Mouse (Mus musculus) right cerebral cortex, postnatal 14 days (tissue): ENCODE results near the gene Impdh1.
"Not testable (repeated sequence)": the region's sequence is repeated elsewhere in the genome, so short reads cannot be mapped to it uniquely, and the experiment has no call there.

Experiments used
- DNase-seq: peaks from one replicate; pipeline ENCODE4 v3.0.0; 2022

Gene Impdh1

GRCm38 (mm10) chr6:29178888-29179658, 37.1 kb downstream of the Impdh1 start, which contains the start of gene Prrt4:
Gene Prrt4, minus strand, starts transcription at chr6:29179584.
- peak; percentile 66 for DNase-seq

GRCm38 (mm10) chr6:29177901-29178879, 38.0 kb downstream of the Impdh1 start:
- no peak for DNase-seq

GRCm38 (mm10) chr6:29175113-29175512, 41.1 kb downstream of the Impdh1 start:
- DNase-seq, result no peak

- DNase-seq, result no peak
Measured at GRCm38 (mm10) chr6:29174368-29174767, 41.8 kb downstream of the Impdh1 start.

- DNase-seq, result peak; percentile 79
Measured at GRCm38 (mm10) chr6:29170952-29171388, 45.2 kb downstream of the Impdh1 start.

- DNase-seq, result no peak
Measured at GRCm38 (mm10) chr6:29170063-29170921, 45.9 kb downstream of the Impdh1 start.

GRCm38 (mm10) chr6:29169675-29170062, 46.5 kb downstream of the Impdh1 start:
- no peak for DNase-seq

GRCm38 (mm10) chr6:29168871-29169270, 47.3 kb downstream of the Impdh1 start:
- DNase-seq, result no peak

GRCm38 (mm10) chr6:29166196-29166595, 50.0 kb downstream of the Impdh1 start:
- no peak for DNase-seq

GRCm38 (mm10) chr6:29164314-29165244, 51.6 kb downstream of the Impdh1 start, which contains the start of gene Rbm28:
Gene Rbm28, minus strand, starts transcription at chr6:29165006.
- peak; percentile 81 for DNase-seq

- DNase-seq, result not testable (repeated sequence)
Measured at GRCm38 (mm10) chr6:29161291-29161690, 54.9 kb downstream of the Impdh1 start.

GRCm38 (mm10) chr6:29160786-29161185, 55.4 kb downstream of the Impdh1 start:
- no peak for DNase-seq

GRCm38 (mm10) chr6:29156326-29156725, 59.8 kb downstream of the Impdh1 start:
- no peak for DNase-seq
